Mouse (Mus musculus) right cerebral cortex, adult 2 months (tissue): ENCODE data around the gene Tmem273.

Experiments
- DNase-seq, 2 experiments: peaks; one replicate each; pipeline ENCODE4 v3.0.0; 2021 to 2022; ENCODE audit warnings: low spot score in 2 of 2

The Tmem273 gene

DNA sequence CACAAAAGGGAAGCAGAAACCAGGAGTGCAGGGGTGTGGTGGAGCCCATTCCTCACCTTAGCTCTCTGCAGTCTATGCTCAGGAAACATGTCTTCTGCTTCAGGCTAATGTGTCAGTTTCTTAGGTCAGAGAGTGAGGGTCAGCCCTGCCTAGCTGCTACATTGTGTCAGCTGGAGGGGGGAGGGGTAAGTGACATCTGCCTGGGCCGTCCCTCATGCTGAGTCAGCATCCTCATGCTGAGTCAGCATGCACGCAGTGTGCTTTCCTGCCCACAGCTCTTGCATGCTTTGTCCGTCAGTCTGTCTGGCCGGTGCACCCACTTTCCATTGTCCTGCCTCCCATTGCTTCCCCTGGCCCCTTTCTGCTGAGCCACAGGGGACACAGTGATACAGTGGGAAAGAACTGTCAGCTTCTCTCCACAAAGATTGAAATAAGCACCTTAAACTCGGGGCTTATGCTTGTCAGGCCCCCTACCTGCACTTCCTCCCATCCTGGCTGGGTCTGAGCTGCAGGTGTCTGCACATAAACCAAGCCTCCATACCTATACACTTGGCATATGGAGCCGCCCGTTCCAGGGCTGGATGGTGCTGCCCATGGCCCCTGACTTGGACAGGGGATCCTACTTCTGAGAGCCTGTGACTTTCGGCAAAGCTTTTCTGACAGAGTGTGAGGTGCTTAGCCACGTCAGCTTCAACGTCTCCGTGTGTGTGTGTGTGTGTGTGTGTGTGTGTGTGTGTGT is 74.2 kb downstream of the Tmem273 start:
- no peak for DNase-seq

DNA sequence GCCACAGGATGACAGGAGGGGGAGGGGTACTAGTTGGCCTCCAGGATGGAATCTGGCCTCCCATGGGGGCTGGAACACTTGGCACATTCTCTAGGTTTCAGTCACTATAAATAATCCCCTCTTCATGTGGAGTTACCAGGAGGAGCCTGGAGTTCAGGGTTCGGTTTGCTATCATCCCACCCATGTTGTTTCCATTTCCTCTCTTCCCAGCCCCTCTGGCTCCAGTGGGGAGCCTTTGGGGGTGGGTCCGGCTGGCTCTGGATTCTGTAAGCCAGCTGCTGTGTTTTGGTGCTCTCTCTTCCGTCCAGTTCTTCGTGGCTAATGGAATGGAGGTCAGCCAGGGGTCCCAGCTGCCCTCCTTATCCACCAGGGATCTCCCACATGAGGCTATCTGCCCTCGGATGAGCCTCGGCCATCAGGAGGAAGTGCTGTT is 75.4 kb downstream of the Tmem273 start:
- no peak for DNase-seq

DNA sequence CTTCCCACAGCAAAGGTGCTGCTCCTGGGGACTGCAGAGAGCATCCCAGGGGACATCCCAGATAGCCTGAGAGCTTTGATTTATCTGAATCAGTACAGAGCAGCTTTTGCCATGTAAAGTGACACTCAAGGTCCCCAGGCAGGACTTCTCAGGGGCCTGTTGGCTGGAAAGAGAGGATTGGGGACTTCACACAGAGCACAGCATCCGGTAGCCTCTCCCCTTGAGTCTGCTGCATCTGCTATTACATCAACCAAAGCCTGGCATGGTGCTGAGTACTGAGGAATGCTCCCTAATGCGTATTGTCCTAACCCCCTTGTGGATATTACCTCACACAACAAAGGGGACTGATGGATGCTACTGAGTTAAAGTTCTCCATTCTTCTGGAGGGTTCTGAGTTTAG is 75.9 kb downstream of the Tmem273 start:
- DNase-seq: no peak

DNA sequence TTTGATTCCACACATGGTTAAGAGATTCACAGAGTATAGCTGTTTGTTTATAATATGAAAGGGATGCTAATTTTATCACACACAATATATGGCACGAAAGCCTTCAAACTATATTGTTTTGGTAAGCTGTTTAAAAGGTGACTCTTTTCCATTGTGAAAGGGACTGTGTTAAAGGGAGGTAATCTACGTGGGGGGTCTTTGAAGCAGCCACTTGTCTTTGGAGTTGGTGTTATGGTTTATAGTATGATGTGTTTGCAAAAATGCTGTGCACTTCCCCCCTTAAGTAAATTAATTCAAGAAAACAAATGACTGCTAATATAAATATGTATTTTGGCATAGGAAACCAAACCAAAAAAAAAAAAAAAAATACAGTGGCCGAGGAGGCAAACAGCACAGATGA is 79.6 kb downstream of the Tmem273 start:
- no peak for DNase-seq
